8 mouse cellular contexts compared by ENCODE assay signal in genomic region chr1:181022265-181022664, GRCm38 (mm10). TPM values are rescaled to one million over a fixed set of nuclear protein-coding genes. Genes with fewer than 3 reads are reported as not detected.
A peak's percentile ranks its signal among the peaks of the same experiment; 100 is the strongest.
DNase-seq lines count a peak whose midpoint lies in the region; ATAC-seq and TF ChIP-seq lines count a peak whose summit lies in the region.

No protein-coding gene starts in this region.

- H3K4me1 ChIP-seq in neural tube, embryonic 11.5 days (ENCODE audit: control insufficient read depth, insufficient read depth, low read length) = no peaks in the 10 kb centered on the region; the same call in 1 of the 2 replicates
- peaks cover 7% of the 10 kb centered on the region; the same call in 1 of the 2 replicates for H3K4me1 ChIP-seq in neural tube, embryonic 15.5 days
- H3K4me1 ChIP-seq in embryonic facial prominence, embryonic 10.5 days = peaks cover 4% of the 10 kb centered on the region
- no peaks in the 10 kb centered on the region; the same call in 1 of the 2 replicates for H3K4me1 ChIP-seq in midbrain, postnatal 0 days (ENCODE audit: insufficient read depth, low read length)

- no peak overlapping the region for H3K27ac ChIP-seq in neural tube, embryonic 11.5 days (ENCODE audit: low read depth, low read length)
- H3K27ac ChIP-seq in neural tube, embryonic 15.5 days (replicated peaks) = no peak overlapping the region
- no peak overlapping the region for H3K27ac ChIP-seq in embryonic facial prominence, embryonic 10.5 days (replicated peaks)
- no peak overlapping the region for H3K27ac ChIP-seq in midbrain, postnatal 0 days (ENCODE audit: low read depth, low read length)

- no peak for ATAC-seq in neural tube, embryonic 11.5 days (ENCODE audit: insufficient read depth, low FRiP score, low TSS enrichment)
- ATAC-seq in neural tube, embryonic 15.5 days (ENCODE audit: low FRiP score) = no peak
- ATAC-seq in midbrain, postnatal 0 days (ENCODE audit: low FRiP score) = no peak

- H3K36me3 ChIP-seq in neural tube, embryonic 11.5 days (ENCODE audit: control insufficient read depth, insufficient read depth, low read length) = no peaks in the 10 kb centered on the region
- H3K36me3 ChIP-seq in neural tube, embryonic 15.5 days = no peaks in the 10 kb centered on the region
- H3K36me3 ChIP-seq in embryonic facial prominence, embryonic 10.5 days (replicated peaks) = no peaks in the 10 kb centered on the region
- H3K36me3 ChIP-seq in midbrain, postnatal 0 days (ENCODE audit: insufficient read depth, low read length) = no peaks in the 10 kb centered on the region

- H3K4me2 ChIP-seq in neural tube, embryonic 11.5 days (ENCODE audit: low read depth) = no peak overlapping the region
- no peak overlapping the region for H3K4me2 ChIP-seq in neural tube, embryonic 15.5 days
- no peak overlapping the region for H3K4me2 ChIP-seq in midbrain, postnatal 0 days (ENCODE audit: low read depth, low read length, poor library complexity, severe bottlenecking)

- intact Hi-C loops in left cerebral cortex, postnatal 25 days (cut with DNase I) = no loop called here

- H3K27me3 ChIP-seq in neural tube, embryonic 11.5 days (ENCODE audit: control insufficient read depth, insufficient read depth, low read length) = no peaks in the 10 kb centered on the region
- no peaks in the 10 kb centered on the region for H3K27me3 ChIP-seq in neural tube, embryonic 15.5 days (replicated peaks)
- peaks cover 12% of the 10 kb centered on the region for H3K27me3 ChIP-seq in embryonic facial prominence, embryonic 10.5 days (replicated peaks; ENCODE audit: low read depth, poor library complexity, severe bottlenecking)
- no peaks in the 10 kb centered on the region for H3K27me3 ChIP-seq in midbrain, postnatal 0 days (ENCODE audit: insufficient read depth, low read length)

- peak; percentile 35 for DNase-seq in neural tube, embryonic 11.5 days (ENCODE audit: low spot score)
- DNase-seq in adrenal gland, postnatal 10 days = peak; percentile 81
- DNase-seq in embryonic facial prominence, embryonic 10.5 days (ENCODE audit: low spot score) = peak; percentile 55
- DNase-seq in kidney, adult 11 months = peak; percentile 72
- peak; percentile 25 to 62 for DNase-seq in left cerebral cortex, postnatal 25 days (ENCODE audit: low spot score in 2 of 2)
- peak; percentile 48 for DNase-seq in midbrain, postnatal 0 days (ENCODE audit: low spot score)
- DNase-seq in thymus, postnatal 14 days = peak; percentile 90

- no peak overlapping the region for H3K4me3 ChIP-seq in neural tube, embryonic 11.5 days (ENCODE audit: low read depth, low read length)
- H3K4me3 ChIP-seq in neural tube, embryonic 15.5 days (replicated peaks) = no peak overlapping the region
- no peak overlapping the region for H3K4me3 ChIP-seq in embryonic facial prominence, embryonic 10.5 days
- H3K4me3 ChIP-seq in midbrain, postnatal 0 days (ENCODE audit: low read depth, low read length) = no peak overlapping the region

- 20% methylated on average over 1 of the region's 1 CpGs for WGBS in neural tube, embryonic 11.5 days
- 23% methylated on average over 1 of the region's 1 CpGs for WGBS in neural tube, embryonic 15.5 days
- WGBS in embryonic facial prominence, embryonic 10.5 days = 17% methylated on average over 1 of the region's 1 CpGs
- 15% methylated on average over 1 of the region's 1 CpGs for WGBS in midbrain, postnatal 0 days

- no peak overlapping the region for H3K9ac ChIP-seq in neural tube, embryonic 11.5 days (ENCODE audit: low read length)
- no peak overlapping the region for H3K9ac ChIP-seq in neural tube, embryonic 15.5 days (replicated peaks)
- no peak overlapping the region for H3K9ac ChIP-seq in midbrain, postnatal 0 days (replicated peaks; ENCODE audit: low read length, poor library complexity, severe bottlenecking)

- peak; percentile 70 for TF ChIP-seq CTCF in midbrain, postnatal 0 days (IDR thresholded peaks at IDR 0.05)

- no peaks in the 10 kb centered on the region for H3K9me3 ChIP-seq in neural tube, embryonic 11.5 days (ENCODE audit: control insufficient read depth, low read length)
- no peaks in the 10 kb centered on the region for H3K9me3 ChIP-seq in neural tube, embryonic 15.5 days (replicated peaks)
- no peaks in the 10 kb centered on the region for H3K9me3 ChIP-seq in embryonic facial prominence, embryonic 10.5 days
- no peaks in the 10 kb centered on the region for H3K9me3 ChIP-seq in midbrain, postnatal 0 days (ENCODE audit: low read length)

RNA-seq across cellular contexts. Expression of gene Ephx1, which starts 1.6 kb away (rescaled TPM):
- 1.6 and 2.7 TPM in 2 replicates for polyA plus RNA-seq in neural tube, embryonic 11.5 days (2014; fragmentation: Nextera tagmentation; extraction: Ambion mirVana)
- 7.4 and 7.6 TPM in 2 replicates for polyA plus RNA-seq in neural tube, embryonic 15.5 days (2015; fragmentation: Nextera tagmentation; extraction: Ambion mirVana)
- total RNA-seq in adrenal gland, postnatal 10 days (2021) = 10 to 100 TPM; 61.5 to 67.2 TPM
- 0.41 and 0.46 TPM in 2 replicates for polyA plus RNA-seq in embryonic facial prominence, embryonic 10.5 days (2016; fragmentation: Nextera tagmentation; extraction: Ambion mirVana)
- total RNA-seq in left cerebral cortex, postnatal 25 days (2021) = 10 to 100 TPM; 24.6 to 34.3 TPM
- total RNA-seq in midbrain, postnatal 0 days (2014; rRNA removed) = 11.8 and 13.8 TPM in 2 replicates
- polyA plus RNA-seq in midbrain, postnatal 0 days (2015; fragmentation: Nextera tagmentation; extraction: Ambion mirVana) = 9.7 and 10.6 TPM in 2 replicates

RNA-seq across cellular contexts. Expression of gene 9130409I23Rik, which starts 28.8 kb away (rescaled TPM):
- not detected in 2 replicates for polyA plus RNA-seq in neural tube, embryonic 11.5 days (2014; fragmentation: Nextera tagmentation; extraction: Ambion mirVana)
- polyA plus RNA-seq in neural tube, embryonic 15.5 days (2015; fragmentation: Nextera tagmentation; extraction: Ambion mirVana) = 0.10 and 0.13 TPM in 2 replicates
- under 1 TPM in 1 of 2 experiments, not detected in 1; 0.12 TPM for total RNA-seq in adrenal gland, postnatal 10 days (2021)
- polyA plus RNA-seq in embryonic facial prominence, embryonic 10.5 days (2016; fragmentation: Nextera tagmentation; extraction: Ambion mirVana) = not detected in 2 replicates
- not detected for total RNA-seq in left cerebral cortex, postnatal 25 days (2021)
- total RNA-seq in midbrain, postnatal 0 days (2014; rRNA removed) = not detected in 2 replicates
- not detected in 2 replicates for polyA plus RNA-seq in midbrain, postnatal 0 days (2015; fragmentation: Nextera tagmentation; extraction: Ambion mirVana)

Comparison
In these comparisons a context has a peak if more than half of its experiments do, and no peak if none do; other contexts are left out.
1. DNase-seq: peak in every context shown above with its lines; median percentile 90 in thymus, postnatal 14 days; 81 in adrenal gland, postnatal 10 days; 72 in kidney, adult 11 months; 55 in embryonic facial prominence, embryonic 10.5 days; 48 in midbrain, postnatal 0 days; 44 in left cerebral cortex, postnatal 25 days; 35 in neural tube, embryonic 11.5 days.